Mouse (Mus musculus) kidney, adult 2 months (tissue): ENCODE results near the gene Rpl5.

Experiments
- CTCF ChIP-seq: fragments of 200-500 bp; conservative IDR thresholded peaks from 2 replicates; pipeline ENCODE4 v1.5.1; 2011; ENCODE audit warnings: low read depth, mild to moderate bottlenecking, control low read depth, low read length, moderate library complexity, mixed read lengths; ENCODE audit not compliant: insufficient read depth, insufficient read length
- POLR2A ChIP-seq: fragments of 200-500 bp; IDR thresholded peaks from one replicate; pipeline ENCODE4 v1.6.1; 2011; ENCODE audit warnings: low read depth, low read length, control low read depth

GRCm38 (mm10) chr5:107874561-107875260, 25.6 kb upstream of the Rpl5 start, which contains the start of gene Evi5:
- no peak for TF ChIP-seq CTCF
- no peak for TF ChIP-seq POLR2A
